ENCODE assay signal across 10 mouse cellular contexts in the genomic region with DNA sequence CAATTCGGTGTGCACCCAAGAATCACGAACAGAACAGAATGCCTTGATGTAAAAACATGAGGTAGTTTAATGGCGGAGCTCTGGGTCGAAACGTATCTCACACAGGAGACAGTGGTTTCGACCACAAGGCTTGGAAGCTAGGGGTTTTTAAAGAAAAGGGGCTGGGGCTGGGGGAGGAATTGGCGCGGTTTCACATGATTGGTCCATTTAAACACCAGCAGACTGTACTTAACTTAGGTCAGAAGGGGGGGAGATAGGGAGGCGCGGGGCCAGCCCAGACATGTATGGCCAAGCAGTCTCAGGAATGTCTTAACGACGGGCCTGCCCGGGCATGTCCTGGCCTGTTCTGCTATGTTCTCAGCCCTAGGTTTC. TPM values are rescaled to one million over a fixed set of nuclear protein-coding genes. Genes with fewer than 3 reads are reported as not detected.
A peak's percentile ranks its signal among the peaks of the same experiment; 100 is the strongest.
DNase-seq lines count a peak whose midpoint lies in the region; TF ChIP-seq lines count a peak whose summit lies in the region.
"Not testable (repeated sequence)": the region's sequence is repeated elsewhere in the genome, so short reads cannot be mapped to it uniquely, and the experiment has no call there.
"Had no signal": no experiment of that assay in that cellular context is flagged by ENCODE, and none has a peak within 500 bp of the region (broad histone marks: within the 10 kb centered on the region; RNA-seq: fewer than 3 reads in every experiment).

No protein-coding gene starts in this region.

- peak overlapping the region; percentile 25; the same call in 1 of the 2 replicates for H3K27ac ChIP-seq in ES-Bruce4 (ENCODE audit: insufficient read depth, low read length)

- H3K36me3 ChIP-seq in ES-Bruce4 (ENCODE audit: control insufficient read depth, insufficient read depth, low read length, poor library complexity, severe bottlenecking): peaks cover 13% of the 10 kb centered on the region; the same call in 1 of the 2 replicates

- TF ChIP-seq POLR2A in ES-Bruce4 (IDR thresholded peaks at IDR 0.05; ENCODE audit: insufficient read depth, low read length): not testable (repeated sequence)

- H3K4me3 ChIP-seq in ES-Bruce4 (ENCODE audit: low read depth, low read length): not testable (repeated sequence)

- H3K4me1 ChIP-seq in ES-Bruce4 (ENCODE audit: control insufficient read depth, insufficient read depth, low read length): not testable (repeated sequence)

- not testable (repeated sequence) for TF ChIP-seq CTCF in ES-Bruce4 (IDR thresholded peaks at IDR 0.05; ENCODE audit: low read depth, low read length)

- DNase-seq in adrenal gland, adult (ENCODE audit: inconsistent age in 2 of 2, low spot score in 1 of 2): peak; percentile 6 to 30
- DNase-seq in gastrocnemius, postnatal 10 days: peak; percentile 0
- peak; percentile 92 for DNase-seq in heart, adult 11 months
- peak; percentile 1 for DNase-seq in lung, postnatal 10 days
- DNase-seq in right cerebral cortex, postnatal 10 days (ENCODE audit: low spot score in 2 of 2): peak; percentile 13 to 21

- not testable (repeated sequence) for TF ChIP-seq EP300 in ES-Bruce4 (IDR thresholded peaks at IDR 0.05; ENCODE audit: insufficient read depth, low read depth, low read length)

- H3K9ac ChIP-seq in ES-Bruce4 (ENCODE audit: low read depth, poor library complexity, severe bottlenecking): not testable (repeated sequence)

- not testable (repeated sequence) for H3K27me3 ChIP-seq in ES-Bruce4 (ENCODE audit: control insufficient read depth, insufficient read depth, low read length, poor library complexity, severe bottlenecking)

- H3K9me3 ChIP-seq in ES-Bruce4 (replicated peaks; ENCODE audit: control insufficient read depth, insufficient read depth, low read length, poor library complexity, severe bottlenecking): not testable (repeated sequence)

RNA-seq across cellular contexts. Expression of gene Gm3448, which starts 12.5 kb away (rescaled TPM):
- 6.9 and 7.0 TPM in 2 replicates for polyA plus RNA-seq in ES-Bruce4 (2011; ENCODE audit: insufficient read depth, insufficient read length, low read depth, missing spikeins)
- 1 to 10 TPM; 1.0 to 1.5 TPM for total RNA-seq in gastrocnemius, postnatal 10 days (2021)

RNA-seq across cellular contexts. Expression of gene Tcte3, which starts 12.5 kb away (rescaled TPM):
- 5.4 and 5.6 TPM in 2 replicates for polyA plus RNA-seq in ES-Bruce4 (2011; ENCODE audit: insufficient read depth, insufficient read length, low read depth, missing spikeins)
- total RNA-seq in gastrocnemius, postnatal 10 days (2021): 1 to 10 TPM in 1 of 2 experiments, not detected in 1; 1.5 TPM
- polyA plus RNA-seq: adrenal gland, adult 2 months; embryonic facial prominence, embryonic 13.5 days; embryonic facial prominence, embryonic 15.5 days; forebrain, embryonic 16.5 days had no signal

RNA-seq across cellular contexts. Expression of gene Ermard, which starts 12.8 kb away (rescaled TPM):
- polyA plus RNA-seq in ES-Bruce4 (2011; ENCODE audit: insufficient read depth, insufficient read length, low read depth, missing spikeins): 76.2 and 80.4 TPM in 2 replicates
- total RNA-seq in gastrocnemius, postnatal 10 days (2021): 10 to 100 TPM; 24.7 to 41.4 TPM

RNA-seq across cellular contexts. Expression of gene Gm3435, which starts 43.8 kb away (rescaled TPM):
- polyA plus RNA-seq in ES-Bruce4 (2011; ENCODE audit: insufficient read depth, insufficient read length, low read depth, missing spikeins): 4.7 and 5.1 TPM in 2 replicates
- total RNA-seq in gastrocnemius, postnatal 10 days (2021): 1 to 10 TPM; 1.1 to 2.2 TPM
- polyA plus RNA-seq: adrenal gland, adult 2 months had no signal

Comparison
In these comparisons a context has a peak if more than half of its experiments do, and no peak if none do; other contexts are left out.
1. DNase-seq: peak in every context shown above with its lines; median percentile 92 in heart, adult 11 months; 18 in adrenal gland, adult; 17 in right cerebral cortex, postnatal 10 days; 1 in lung, postnatal 10 days; 0 in gastrocnemius, postnatal 10 days.